ENCODE assay signal across 8 mouse cellular contexts in genomic region chr12:52603695-52604255, GRCm38 (mm10).
A peak's percentile ranks its signal among the peaks of the same experiment; 100 is the strongest.
DNase-seq lines count a peak whose midpoint lies in the region; ATAC-seq lines count a peak whose summit lies in the region.

No protein-coding gene starts in this region.

- 0% methylated on average over 21 of the region's 21 CpGs for WGBS in embryonic facial prominence, embryonic 15.5 days
- WGBS in heart, embryonic 11.5 days (ENCODE audit: insufficient replicate concordance), result 0% methylated on average over 21 of the region's 21 CpGs
- WGBS in liver, embryonic 13.5 days (ENCODE audit: insufficient replicate concordance), result under 1% methylated on average over 21 of the region's 21 CpGs
- WGBS in neural tube, embryonic 14.5 days, result under 1% methylated on average over 21 of the region's 21 CpGs

- H3K4me2 ChIP-seq in embryonic facial prominence, embryonic 15.5 days (replicated peaks), result peak overlapping the region; percentile 67
- peak overlapping the region; percentile 70 for H3K4me2 ChIP-seq in heart, embryonic 11.5 days
- H3K4me2 ChIP-seq in liver, embryonic 13.5 days, result peak overlapping the region; percentile 87
- H3K4me2 ChIP-seq in neural tube, embryonic 14.5 days (ENCODE audit: low read depth, low read length), result peak overlapping the region; percentile 70

- peak overlapping the region; percentile 89 for H3K4me3 ChIP-seq in embryonic facial prominence, embryonic 15.5 days (replicated peaks)
- peak overlapping the region; percentile 84 for H3K4me3 ChIP-seq in heart, embryonic 11.5 days (ENCODE audit: low read depth, low read length)
- H3K4me3 ChIP-seq in liver, embryonic 13.5 days (replicated peaks), result peak overlapping the region; percentile 68
- H3K4me3 ChIP-seq in neural tube, embryonic 14.5 days (ENCODE audit: low read depth, low read length), result peak overlapping the region; percentile 91

- ATAC-seq in cerebellum, adult (ENCODE audit: insufficient number of reproducible peaks, low FRiP score, low TSS enrichment), result peak; percentile 28; the same call in 1 of the 2 replicates
- peak; percentile 81 for ATAC-seq in embryonic facial prominence, embryonic 15.5 days (ENCODE audit: insufficient number of reproducible peaks, low FRiP score, low TSS enrichment, low read depth)
- peak; percentile 81 for ATAC-seq in heart, embryonic 11.5 days (replicated peaks; ENCODE audit: insufficient number of reproducible peaks, low FRiP score, low TSS enrichment)
- peak; percentile 82 for ATAC-seq in liver, embryonic 13.5 days (ENCODE audit: low read depth)
- peak; percentile 87 for ATAC-seq in neural tube, embryonic 14.5 days (ENCODE audit: low read depth)

- H3K27ac ChIP-seq in embryonic facial prominence, embryonic 15.5 days (replicated peaks), result peak overlapping the region; percentile 96
- peak overlapping the region; percentile 76 for H3K27ac ChIP-seq in heart, embryonic 11.5 days (ENCODE audit: low read depth, low read length)
- H3K27ac ChIP-seq in liver, embryonic 13.5 days, result peak overlapping the region; percentile 92
- peak overlapping the region; percentile 90 for H3K27ac ChIP-seq in neural tube, embryonic 14.5 days (ENCODE audit: low read depth, low read length)

- H3K27me3 ChIP-seq in embryonic facial prominence, embryonic 15.5 days, result no peaks in the 10 kb centered on the region
- no peaks in the 10 kb centered on the region for H3K27me3 ChIP-seq in heart, embryonic 11.5 days (ENCODE audit: control insufficient read depth, insufficient read depth, low read length)
- no peaks in the 10 kb centered on the region for H3K27me3 ChIP-seq in liver, embryonic 13.5 days
- no peaks in the 10 kb centered on the region for H3K27me3 ChIP-seq in neural tube, embryonic 14.5 days (ENCODE audit: control insufficient read depth, insufficient read depth, low read length)

- peak overlapping the region; percentile 73 for H3K9ac ChIP-seq in embryonic facial prominence, embryonic 15.5 days
- peak overlapping the region; percentile 82 for H3K9ac ChIP-seq in heart, embryonic 11.5 days (ENCODE audit: low read depth, low read length)
- H3K9ac ChIP-seq in liver, embryonic 13.5 days, result peak overlapping the region; percentile 74
- H3K9ac ChIP-seq in neural tube, embryonic 14.5 days (replicated peaks; ENCODE audit: low read depth, low read length), result peak overlapping the region; percentile 67

- H3K9me3 ChIP-seq in embryonic facial prominence, embryonic 15.5 days (replicated peaks), result no peaks in the 10 kb centered on the region
- no peaks in the 10 kb centered on the region for H3K9me3 ChIP-seq in heart, embryonic 11.5 days (replicated peaks; ENCODE audit: control insufficient read depth, low read length)
- H3K9me3 ChIP-seq in liver, embryonic 13.5 days (replicated peaks), result 0 out of 2 replicates have a peak, but pooled peaks cover under 1% of the 10 kb centered on the region
- H3K9me3 ChIP-seq in neural tube, embryonic 14.5 days (ENCODE audit: control insufficient read depth, low read length), result no peaks in the 10 kb centered on the region

- peaks cover 14% of the 10 kb centered on the region; the same call in 1 of the 2 replicates for H3K4me1 ChIP-seq in embryonic facial prominence, embryonic 15.5 days
- no peaks in the 10 kb centered on the region for H3K4me1 ChIP-seq in heart, embryonic 11.5 days (ENCODE audit: control insufficient read depth, insufficient read depth, low read length)
- H3K4me1 ChIP-seq in liver, embryonic 13.5 days (replicated peaks), result peaks cover 18% of the 10 kb centered on the region
- H3K4me1 ChIP-seq in neural tube, embryonic 14.5 days (ENCODE audit: control insufficient read depth, insufficient read depth, low read length), result no peaks in the 10 kb centered on the region

- no peaks in the 10 kb centered on the region for H3K36me3 ChIP-seq in embryonic facial prominence, embryonic 15.5 days
- no peaks in the 10 kb centered on the region for H3K36me3 ChIP-seq in heart, embryonic 11.5 days (ENCODE audit: control insufficient read depth, insufficient read depth, low read length)
- H3K36me3 ChIP-seq in liver, embryonic 13.5 days, result no peaks in the 10 kb centered on the region
- no peaks in the 10 kb centered on the region for H3K36me3 ChIP-seq in neural tube, embryonic 14.5 days (ENCODE audit: control insufficient read depth, insufficient read depth, low read length)

- no peak for DNase-seq in cerebellum, postnatal 4 days (ENCODE audit: low spot score in 2 of 2)
- DNase-seq in ZHBTc4 (ENCODE audit: low read depth, low spot score), result peak; percentile 78
- peak; percentile 43 for DNase-seq in kidney, postnatal 10 days
- peak; percentile 69 for DNase-seq in liver, embryonic 13.5 days

Comparison
In these comparisons a context has a peak if more than half of its experiments do, and no peak if none do; other contexts are left out.
1. ATAC-seq: peak in every context shown above with its lines; median percentile 87 in neural tube, embryonic 14.5 days; 82 in liver, embryonic 13.5 days; 81 in embryonic facial prominence, embryonic 15.5 days; 81 in heart, embryonic 11.5 days; 28 in cerebellum, adult.
2. DNase-seq: peak in ZHBTc4 (single experiment), kidney, postnatal 10 days (single experiment) and liver, embryonic 13.5 days (single experiment); none in cerebellum, postnatal 4 days (0 of 2).
3. Peak in every context shown above with its lines, with median percentiles within 50 percentile points of each other: H3K27ac ChIP-seq, H3K4me2 ChIP-seq, H3K4me3 ChIP-seq and H3K9ac ChIP-seq.